Mouse (Mus musculus) ES-E14 (cell line): ENCODE measurements at regions not wholly inside any gene's neighbourhood (a gene's known extent, or its start where the extent isn't known, plus 50 kb on each side); places are given as distances from the start of the nearest gene placed in this dataset.

Experiments
- CHD2 ChIP-seq: IDR thresholded peaks from 2 replicates; pipeline ENCODE4 v1.6.1; 2014; ENCODE audit warnings: mild to moderate bottlenecking, low read depth, low read length, inconsistent platforms
- ZC3H11A ChIP-seq: IDR thresholded peaks from 2 replicates; pipeline ENCODE4 v1.6.1; 2012; ENCODE audit warnings: low read depth, mild to moderate bottlenecking, inconsistent platforms, low read length, borderline replicate concordance
- ZNF384 ChIP-seq: IDR thresholded peaks from 2 replicates; pipeline ENCODE4 v1.6.1; 2012; ENCODE audit warnings: low read depth, low read length, inconsistent platforms

DNA sequence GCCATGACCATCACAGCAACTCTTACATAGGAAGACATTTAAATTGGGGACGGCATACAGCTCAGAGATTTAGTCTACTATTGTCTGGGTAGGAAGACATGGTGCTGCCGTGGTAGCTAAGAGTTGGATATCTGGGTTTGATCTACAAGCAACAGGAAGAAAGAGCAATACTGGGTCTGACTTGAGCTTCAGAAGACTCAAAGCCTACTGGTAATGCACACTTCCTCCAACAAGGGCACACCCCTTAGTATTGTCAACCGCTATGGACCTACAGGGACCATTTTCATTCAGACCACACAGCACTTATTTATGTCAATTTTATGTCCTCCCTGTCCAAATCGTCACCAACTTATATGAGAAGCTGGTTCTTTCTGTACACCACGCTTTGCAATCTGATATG, 90.3 kb upstream of the Tmem26 start:
- TF ChIP-seq ZNF384, result no peak
- TF ChIP-seq CHD2, result no peak
- no peak for TF ChIP-seq ZC3H11A
